ENCODE assay signal across 8 mouse cellular contexts in the genomic region with DNA sequence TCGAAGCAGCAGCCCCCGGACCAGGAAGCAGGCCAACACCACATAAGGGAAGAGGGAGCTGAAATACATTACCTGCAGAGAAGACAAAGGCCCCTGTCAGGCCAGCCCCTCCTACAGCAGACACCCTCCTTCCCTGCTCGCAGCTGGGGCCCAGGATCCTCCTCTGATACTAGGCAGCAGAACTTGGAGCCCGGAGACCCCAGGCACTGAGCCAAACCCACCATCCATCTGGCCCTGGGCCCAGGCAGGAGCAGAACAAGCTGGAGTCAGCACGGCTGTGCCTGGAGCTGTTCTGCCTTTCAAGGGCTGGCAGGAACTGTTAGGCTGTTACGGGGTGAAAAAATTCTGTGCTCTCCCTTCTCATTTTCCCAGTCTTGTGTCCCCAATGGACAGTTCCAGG. TPM values are rescaled to one million over a fixed set of nuclear protein-coding genes. Genes with fewer than 3 reads are reported as not detected.
A peak's percentile ranks its signal among the peaks of the same experiment; 100 is the strongest.
DNase-seq lines count a peak whose midpoint lies in the region; ATAC-seq lines count a peak whose summit lies in the region.

No protein-coding gene starts in this region.

- DNase-seq in layer of hippocampus, adult 11-12 months (ENCODE audit: low spot score) = peak; percentile 87
- no peak for DNase-seq in layer of hippocampus, adult 9-10 months (ENCODE audit: low spot score)
- peak; percentile 65 to 73 for DNase-seq in cerebellum, adult 18-20 months
- DNase-seq in gastrocnemius, postnatal 25 days = peak; percentile 45
- DNase-seq in kidney, postnatal 25 days = peak; percentile 57 to 65
- no peak for DNase-seq in embryo, embryonic 10.5 days (ENCODE audit: low spot score)
- DNase-seq in thymus, adult 18-20 months = no peak

- no peaks in the 10 kb centered on the region for H3K27me3 ChIP-seq in midbrain, embryonic 16.5 days (ENCODE audit: control insufficient read depth, insufficient read depth, low read depth, low read length)

- H3K27ac ChIP-seq in midbrain, embryonic 16.5 days (ENCODE audit: low read length) = peak overlapping the region; percentile 14; the same call in 1 of the 2 replicates

- H3K9me3 ChIP-seq in midbrain, embryonic 16.5 days (replicated peaks; ENCODE audit: control insufficient read depth, low read length, poor library complexity, severe bottlenecking) = no peaks in the 10 kb centered on the region

- H3K36me3 ChIP-seq in midbrain, embryonic 16.5 days (ENCODE audit: control insufficient read depth, insufficient read depth, low read length) = no peaks in the 10 kb centered on the region; the same call in 1 of the 2 replicates

- peak; percentile 89 for ATAC-seq in midbrain, embryonic 16.5 days

- H3K4me2 ChIP-seq in midbrain, embryonic 16.5 days (ENCODE audit: low read length) = no peak overlapping the region

- H3K9ac ChIP-seq in midbrain, embryonic 16.5 days (ENCODE audit: low read depth, low read length) = no peak overlapping the region

- H3K4me1 ChIP-seq in midbrain, embryonic 16.5 days (ENCODE audit: control insufficient read depth, insufficient read depth, low read length) = peaks cover 6% of the 10 kb centered on the region; the same call in 1 of the 2 replicates

- H3K4me3 ChIP-seq in midbrain, embryonic 16.5 days (ENCODE audit: low read depth, low read length) = no peak overlapping the region

- WGBS in midbrain, embryonic 16.5 days = 46% methylated on average over 6 of the region's 6 CpGs

RNA-seq across cellular contexts. Expression of a gene that starts 26.4 kb away (rescaled TPM):
- total RNA-seq in gastrocnemius, postnatal 25 days (2021) = under 1 TPM; 0.41 to 0.46 TPM
- polyA plus RNA-seq in midbrain, embryonic 16.5 days (2015; fragmentation: Nextera tagmentation; extraction: Ambion mirVana) = 17.5 and 23.3 TPM in 2 replicates

RNA-seq across cellular contexts. Expression of a gene that starts 32.1 kb away (rescaled TPM):
- 10 to 100 TPM; 87.0 to 94.0 TPM for total RNA-seq in gastrocnemius, postnatal 25 days (2021)
- 5.8 and 8.8 TPM in 2 replicates for polyA plus RNA-seq in midbrain, embryonic 16.5 days (2015; fragmentation: Nextera tagmentation; extraction: Ambion mirVana)

Comparison
In these comparisons a context has a peak if more than half of its experiments do, and no peak if none do; other contexts are left out.
1. DNase-seq: peak in layer of hippocampus, adult 11-12 months (single experiment), cerebellum, adult 18-20 months (2 of 2), gastrocnemius, postnatal 25 days (single experiment) and kidney, postnatal 25 days (2 of 2); none in layer of hippocampus, adult 9-10 months (single experiment), embryo, embryonic 10.5 days (single experiment) and thymus, adult 18-20 months (0 of 2).